Comparison of ENCODE assay signal across 10 mouse cellular contexts in genomic region chr4:116405955-116406351, GRCm38 (mm10). TPM values are rescaled to one million over a fixed set of nuclear protein-coding genes. Genes with fewer than 3 reads are reported as not detected.
DNase-seq lines count a peak whose midpoint lies in the region; ATAC-seq lines count a peak whose summit lies in the region.
"Had no signal": no experiment of that assay in that cellular context is flagged by ENCODE, and none has a peak within 500 bp of the region (broad histone marks: within the 10 kb centered on the region; RNA-seq: fewer than 3 reads in every experiment).

No protein-coding gene starts in this region.

- no peak overlapping the region for H3K27ac ChIP-seq in heart, embryonic 11.5 days (ENCODE audit: low read depth, low read length)
- no peak overlapping the region for H3K27ac ChIP-seq in brown adipose tissue, adult 24 weeks (replicated peaks; ENCODE audit: low read depth, low read length)
- peak overlapping the region; percentile 81 for H3K27ac ChIP-seq in forebrain, embryonic 13.5 days
- no peak overlapping the region for H3K27ac ChIP-seq in stomach, embryonic 15.5 days
- H3K27ac ChIP-seq: liver, embryonic 14.5 days had no signal

- no peak for DNase-seq in heart, adult 8-10 months (ENCODE audit: low spot score)
- peak; percentile 20 for DNase-seq in left cerebral cortex, postnatal 4 days
- DNase-seq in B cell, adult 2 months = no peak
- no peak for DNase-seq in urinary bladder, postnatal 25 days (ENCODE audit: low spot score)

- no peaks in the 10 kb centered on the region for H3K36me3 ChIP-seq in heart, embryonic 11.5 days (ENCODE audit: control insufficient read depth, insufficient read depth, low read length)
- H3K36me3 ChIP-seq in forebrain, embryonic 13.5 days (ENCODE audit: poor library complexity, severe bottlenecking) = no peaks in the 10 kb centered on the region
- no peaks in the 10 kb centered on the region for H3K36me3 ChIP-seq in stomach, embryonic 15.5 days

- 59% methylated on average over 8 of the region's 8 CpGs for WGBS in heart, embryonic 11.5 days (ENCODE audit: insufficient replicate concordance)
- 5% methylated on average over 8 of the region's 8 CpGs for WGBS in forebrain, embryonic 13.5 days
- WGBS in stomach, embryonic 15.5 days = 51% methylated on average over 8 of the region's 8 CpGs

- intact Hi-C loops in left cerebral cortex, postnatal 4 days (cut with DNase I) = loop anchor here (10.0 kb wide), 1 partner anchor 129 kb away; no protein-coding TSS in a partner anchor

- peak overlapping the region; percentile 27; the same call in 1 of the 2 replicates for H3K4me2 ChIP-seq in heart, embryonic 11.5 days
- peak overlapping the region; percentile 58 for H3K4me2 ChIP-seq in forebrain, embryonic 13.5 days
- H3K4me2 ChIP-seq in stomach, embryonic 15.5 days = peak overlapping the region; percentile 35; the same call in 1 of the 2 replicates

- no peak overlapping the region for H3K9ac ChIP-seq in heart, embryonic 11.5 days (ENCODE audit: low read depth, low read length)
- H3K9ac ChIP-seq in forebrain, embryonic 13.5 days = peak overlapping the region; percentile 65
- no peak overlapping the region for H3K9ac ChIP-seq in stomach, embryonic 15.5 days
- H3K9ac ChIP-seq: liver, embryonic 14.5 days had no signal

- H3K27me3 ChIP-seq in heart, embryonic 11.5 days (ENCODE audit: control insufficient read depth, insufficient read depth, low read length) = no peaks in the 10 kb centered on the region
- H3K27me3 ChIP-seq in forebrain, embryonic 13.5 days = no peaks in the 10 kb centered on the region
- no peaks in the 10 kb centered on the region for H3K27me3 ChIP-seq in stomach, embryonic 15.5 days (replicated peaks)

- ATAC-seq in heart, embryonic 11.5 days (replicated peaks; ENCODE audit: insufficient number of reproducible peaks, low FRiP score, low TSS enrichment) = no peak
- peak; percentile 88 for ATAC-seq in forebrain, embryonic 13.5 days
- no peak for ATAC-seq in stomach, embryonic 15.5 days (ENCODE audit: insufficient read depth, low FRiP score, low read depth)

- no peaks in the 10 kb centered on the region for H3K9me3 ChIP-seq in heart, embryonic 11.5 days (replicated peaks; ENCODE audit: control insufficient read depth, low read length)
- H3K9me3 ChIP-seq in forebrain, embryonic 13.5 days (replicated peaks) = no peaks in the 10 kb centered on the region
- no peaks in the 10 kb centered on the region for H3K9me3 ChIP-seq in stomach, embryonic 15.5 days

- H3K4me3 ChIP-seq in heart, embryonic 11.5 days (ENCODE audit: low read depth, low read length) = no peak overlapping the region
- peak overlapping the region; percentile 46; the same call in 1 of the 2 replicates for H3K4me3 ChIP-seq in brown adipose tissue, adult 24 weeks (ENCODE audit: insufficient read depth, low read depth, low read length)
- peak overlapping the region; percentile 31 for H3K4me3 ChIP-seq in forebrain, embryonic 13.5 days
- H3K4me3 ChIP-seq in stomach, embryonic 15.5 days (replicated peaks) = no peak overlapping the region
- H3K4me3 ChIP-seq: erythroblast, embryonic 14.5 days had no signal

- H3K4me1 ChIP-seq in heart, embryonic 11.5 days (ENCODE audit: control insufficient read depth, insufficient read depth, low read length) = peaks cover 7% of the 10 kb centered on the region; the same call in 1 of the 2 replicates
- H3K4me1 ChIP-seq in brown adipose tissue, adult 24 weeks (ENCODE audit: control insufficient read depth, insufficient read depth, insufficient read length, low read length) = 0 out of 2 replicates have a peak, but pooled peaks cover 2% of the 10 kb centered on the region
- H3K4me1 ChIP-seq in forebrain, embryonic 13.5 days = peaks cover 28% of the 10 kb centered on the region
- H3K4me1 ChIP-seq in stomach, embryonic 15.5 days = 0 out of 2 replicates have a peak, but pooled peaks cover 3% of the 10 kb centered on the region

RNA-seq across cellular contexts. Expression of gene Mast2, which starts 58.0 kb away (rescaled TPM):
- polyA plus RNA-seq in heart, embryonic 11.5 days (2014; fragmentation: Nextera tagmentation; extraction: Ambion mirVana) = 23.4 and 28.2 TPM in 2 replicates
- 100 to 1,000 TPM; 121 to 144 (median 138) TPM for total RNA-seq in heart, adult 8-10 months (2022)
- polyA plus RNA-seq in brown adipose tissue, adult 24 weeks (2012; ENCODE audit: insufficient read depth, insufficient read length, missing spikeins) = 10.7 and 11.4 TPM in 2 replicates
- polyA plus RNA-seq in forebrain, embryonic 13.5 days (2015; fragmentation: Nextera tagmentation; extraction: Ambion mirVana) = 29.8 and 32.4 TPM in 2 replicates
- 100 to 1,000 TPM; 187 to 192 TPM for total RNA-seq in left cerebral cortex, postnatal 4 days (2021)
- polyA plus RNA-seq in stomach, embryonic 15.5 days (2015; fragmentation: Nextera tagmentation; extraction: Ambion mirVana) = 13.0 and 14.3 TPM in 2 replicates

Comparison
In these comparisons a context has a peak if more than half of its experiments do, and no peak if none do; other contexts are left out.
1. H3K4me3 ChIP-seq: peak in brown adipose tissue, adult 24 weeks (single experiment) and forebrain, embryonic 13.5 days (single experiment); none in heart, embryonic 11.5 days (single experiment) and stomach, embryonic 15.5 days (single experiment).
2. Peak in every context shown above with its lines, with median percentiles within 50 percentile points of each other: H3K4me2 ChIP-seq.